ENCODE assay signal across 1 mouse cellular context in the genomic region with DNA sequence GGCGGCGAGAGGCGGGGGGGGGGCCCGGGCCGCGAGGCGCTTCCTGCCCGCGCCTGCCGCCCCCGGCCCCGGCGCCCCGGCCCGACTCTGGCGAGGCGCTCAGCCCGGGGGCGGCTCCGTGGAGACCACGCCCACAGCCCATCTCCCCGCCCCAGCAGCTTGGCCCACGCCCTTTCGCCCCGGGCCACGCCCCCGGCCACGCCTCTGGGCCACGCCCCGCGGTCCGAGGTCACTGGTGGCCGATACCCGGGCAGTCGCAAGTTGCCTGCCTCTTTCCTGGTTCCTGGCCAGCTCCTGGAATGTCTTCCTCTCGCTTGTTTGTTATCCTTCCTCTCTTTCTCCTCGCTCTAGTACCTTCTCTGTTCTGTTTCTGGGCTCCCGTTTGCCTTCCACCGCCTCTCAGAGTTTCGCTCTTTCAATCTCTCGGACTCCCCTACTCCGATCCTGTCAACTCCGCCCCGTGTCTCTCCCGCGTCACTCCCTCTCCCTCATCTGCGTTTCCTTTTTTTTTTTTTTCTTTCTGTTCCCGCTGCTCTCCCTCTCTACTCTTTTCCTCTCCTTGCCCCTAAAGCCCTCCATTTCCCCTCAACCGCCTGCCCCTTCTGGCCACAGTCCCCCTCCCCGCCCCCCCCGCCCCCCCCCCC.
TF ChIP-seq lines count a peak whose summit lies in the region.

Gene Plxnd1 (minus strand): TSS at position 129 of the 644 bp plus-strand sequence.

TF ChIP-seq in CH12.LX, 34 proteins besides CTCF, POLR2A, EP300 and RAD21 (continued from another document):
- TF ChIP-seq ELF1 (IDR thresholded peaks at IDR 0.05; ENCODE audit: low read depth, low read length) (peak; percentile 35; the same call in 1 of the 2 replicates), JUND (conservative IDR thresholded peaks at IDR 0.05; ENCODE audit: low read depth, low read length) (no peak), CHD2 (IDR thresholded peaks at IDR 0.05; ENCODE audit: low read length) (no peak), IRF4 (IDR thresholded peaks at IDR 0.05; ENCODE audit: low read depth, low read length) (0 out of 2 replicates have a peak, but pooled peaks have one; percentile 12), ZKSCAN1 (IDR thresholded peaks at IDR 0.05; ENCODE audit: borderline replicate concordance, low read depth, low read length) (no peak), CHD1 (IDR thresholded peaks at IDR 0.05; ENCODE audit: low read depth, low read length) (no peak), SMC3 (IDR thresholded peaks at IDR 0.05; ENCODE audit: low read depth, low read length) (no peak), TCF12 (IDR thresholded peaks at IDR 0.05; ENCODE audit: low read depth, low read length) (peak; percentile 44; the same call in 1 of the 2 replicates), GABPA (IDR thresholded peaks at IDR 0.05; ENCODE audit: insufficient replicate concordance, low read depth, low read length) (no peak), PAX5 (IDR thresholded peaks at IDR 0.05; ENCODE audit: low read length) (no peak), MYC (IDR thresholded peaks at IDR 0.05; ENCODE audit: low read depth, low read length) (0 out of 2 replicates have a peak, but pooled peaks have one; percentile 20), MAZ (IDR thresholded peaks at IDR 0.05; ENCODE audit: low read depth, low read length) (no peak), ZC3H11A (IDR thresholded peaks at IDR 0.05; ENCODE audit: low read depth, low read length) (no peak), USF2 (conservative IDR thresholded peaks at IDR 0.05; ENCODE audit: low read depth, low read length) (no peak), MAX (IDR thresholded peaks at IDR 0.05; ENCODE audit: low read length) (no peak), POLR2AphosphoS2 (IDR thresholded peaks at IDR 0.05; ENCODE audit: low read depth, low read length) (no peak), JUN (IDR thresholded peaks at IDR 0.05; ENCODE audit: insufficient read depth, low read depth, low read length) (no peak), MAFK (IDR thresholded peaks at IDR 0.05; ENCODE audit: insufficient replicate concordance, low read length) (no peak), ETS1 (conservative IDR thresholded peaks at IDR 0.05; ENCODE audit: low read depth, low read length) (no peak), USF1 (IDR thresholded peaks at IDR 0.05; ENCODE audit: low read depth, low read length) (no peak)
